Mouse (Mus musculus) adrenal gland, postnatal 10 days (tissue): ENCODE data around the gene Ctbp2. TPM values are rescaled to one million over a fixed set of nuclear protein-coding genes. Genes with fewer than 3 reads are reported as not detected.
"Not testable (repeated sequence)": the region's sequence is repeated elsewhere in the genome, so short reads cannot be mapped to it uniquely, and the experiment has no call there.

Source experiments
- DNase-seq: peaks from one replicate; pipeline ENCODE4 v3.0.0; 2021; ENCODE audit warnings: mixed read lengths
- total RNA-seq, 2 experiments: library from RNA; stranded (reverse); gene quantifications; 2 replicates each; pipeline ENCODE4 v1.2.3; 2021

The Ctbp2 gene
- total RNA-seq, 2 experiments from 2014 or later, result 52.8 to 63.1 TPM

GRCm38 (mm10) chr7:133121080-133121607 is 3.0 kb downstream of the Ctbp2 start:
- no peak for DNase-seq

GRCm38 (mm10) chr7:133120221-133120751 is 3.9 kb downstream of the Ctbp2 start:
- no peak for DNase-seq

- no peak for DNase-seq
Observed at GRCm38 (mm10) chr7:133117815-133118214, 6.3 kb downstream of the Ctbp2 start.

GRCm38 (mm10) chr7:133116542-133116941 is 7.6 kb downstream of the Ctbp2 start:
- no peak for DNase-seq

- peak; percentile 41 for DNase-seq
Observed at GRCm38 (mm10) chr7:133115886-133116285, 8.3 kb downstream of the Ctbp2 start.

GRCm38 (mm10) chr7:133114847-133115470 is 9.2 kb downstream of the Ctbp2 start:
- peak; percentile 37 for DNase-seq

GRCm38 (mm10) chr7:133113185-133113895 is 10.8 kb downstream of the Ctbp2 start:
- no peak for DNase-seq

- no peak for DNase-seq
Observed at GRCm38 (mm10) chr7:133112351-133112831, 11.8 kb downstream of the Ctbp2 start.

- no peak for DNase-seq
Observed at GRCm38 (mm10) chr7:133109442-133109841, 14.7 kb downstream of the Ctbp2 start.

GRCm38 (mm10) chr7:133108695-133109094 is 15.5 kb downstream of the Ctbp2 start:
- DNase-seq, result no peak

GRCm38 (mm10) chr7:133102578-133102977 is 21.6 kb downstream of the Ctbp2 start:
- DNase-seq, result no peak

GRCm38 (mm10) chr7:133101070-133101469 is 23.1 kb downstream of the Ctbp2 start:
- no peak for DNase-seq

- no peak for DNase-seq
Observed at GRCm38 (mm10) chr7:133100178-133100577, 24.0 kb downstream of the Ctbp2 start.

- no peak for DNase-seq
Observed at GRCm38 (mm10) chr7:133099266-133099665, 24.9 kb downstream of the Ctbp2 start.

- DNase-seq, result peak; percentile 62
Observed at GRCm38 (mm10) chr7:133098118-133098793, 25.9 kb downstream of the Ctbp2 start.

- not testable (repeated sequence) for DNase-seq
Observed at GRCm38 (mm10) chr7:133095610-133096009, 28.5 kb downstream of the Ctbp2 start.

- no peak for DNase-seq
Observed at GRCm38 (mm10) chr7:133094711-133095495, 29.3 kb downstream of the Ctbp2 start.

GRCm38 (mm10) chr7:133094161-133094560 is 30.0 kb downstream of the Ctbp2 start:
- DNase-seq, result no peak

- no peak for DNase-seq
Observed at GRCm38 (mm10) chr7:133093731-133094130, 30.4 kb downstream of the Ctbp2 start.

- DNase-seq, result no peak
Observed at GRCm38 (mm10) chr7:133090641-133091040, 33.5 kb downstream of the Ctbp2 start.

GRCm38 (mm10) chr7:133089621-133090260 is 34.4 kb downstream of the Ctbp2 start:
- DNase-seq, result no peak
